Mouse (Mus musculus) embryonic facial prominence, embryonic 11.5 days (tissue): ENCODE measurements around the gene Rad50. TPM values are rescaled to one million over a fixed set of nuclear protein-coding genes. Genes with fewer than 3 reads are reported as not detected.

Experiments used
- ATAC-seq: fragments of 200-750 bp; cut with Nextera tagmentation; replicated peaks from 2 replicates; pipeline ENCODE4 v1.8.0; 2017; ENCODE audit warnings: low read depth; ENCODE audit not compliant: insufficient number of reproducible peaks, low FRiP score, low TSS enrichment
- DNase-seq: peaks from one replicate; pipeline ENCODE4 v3.0.0-alpha.2; 2015; ENCODE audit warnings: low spot score
- H3K27ac ChIP-seq: fragments of 300-500 bp; sonication (generic); replicated peaks from 2 replicates; pipeline ENCODE4 v1.5.1; 2014; ENCODE audit warnings: mild to moderate bottlenecking, low read depth, low read length, control low read depth
- H3K27me3 ChIP-seq: fragments of 300-500 bp; sonication (generic); 2 replicates; pipeline ENCODE4 v1.6.1; 2014; ENCODE audit warnings: mild to moderate bottlenecking, low read length, moderate library complexity, mixed read lengths; ENCODE audit not compliant: control insufficient read depth, insufficient read depth
- H3K36me3 ChIP-seq: fragments of 300-500 bp; sonication (generic); replicated peaks from 2 replicates; pipeline ENCODE4 v1.6.1; 2014; ENCODE audit warnings: low read depth, mild to moderate bottlenecking, low read length, moderate library complexity, mixed read lengths; ENCODE audit not compliant: control insufficient read depth, insufficient read depth
- H3K4me1 ChIP-seq: fragments of 300-500 bp; sonication (generic); 2 replicates; pipeline ENCODE4 v1.6.1; 2014; ENCODE audit warnings: low read length, mixed read lengths; ENCODE audit not compliant: control insufficient read depth, insufficient read depth
- H3K4me2 ChIP-seq: fragments of 300-500 bp; sonication (generic); 2 replicates; pipeline ENCODE4 v1.6.1; 2014; ENCODE audit warnings: low read depth, mild to moderate bottlenecking, control low read depth, low read length, moderate library complexity
- H3K4me3 ChIP-seq: fragments of 300-500 bp; sonication (generic); 2 replicates; pipeline ENCODE4 v1.5.1; 2014; ENCODE audit warnings: low read depth, low read length, control low read depth
- H3K9ac ChIP-seq: fragments of 300-500 bp; sonication (generic); replicated peaks from 2 replicates; pipeline ENCODE4 v1.6.1; 2014; ENCODE audit warnings: mild to moderate bottlenecking, control low read depth, low read length
- H3K9me3 ChIP-seq: fragments of 300-500 bp; sonication (generic); replicated peaks from 2 replicates; pipeline ENCODE4 v1.6.1; 2016; ENCODE audit warnings: mild to moderate bottlenecking, low read length, inconsistent platforms, mixed read lengths; ENCODE audit not compliant: control insufficient read depth
- WGBS: fragments of 180-500 bp; shearing (Covaris S2); extraction: QIAGEN DNeasy Blood & Tissue Kit; methylation state at CpG from one replicate; pipeline ENCODE4 v1.1.7; 2014; 5-methylcytosine and 5-hydroxymethylcytosine counted together
- polyA plus RNA-seq: library from polyadenylated mRNA; unstranded; fragments of >200 nt; fragmentation: Nextera tagmentation; extraction: Ambion mirVana; gene quantifications from 2 replicates; pipeline ENCODE4 v1.2.1, GENCODE M21; 2014

The Rad50 gene
- polyA plus RNA-seq, 1 experiment from 2014 or later = 26.8 TPM

- Histone ChIP-seq H3K4me2 (no peak overlapping the region), H3K36me3 (no peaks in the 10 kb centered on the region), H3K4me3 (no peak overlapping the region), H3K4me1 (no peaks in the 10 kb centered on the region), H3K27ac (no peak overlapping the region), H3K9ac (no peak overlapping the region), H3K9me3 (no peaks in the 10 kb centered on the region), H3K27me3 (no peaks in the 10 kb centered on the region)
- ATAC-seq = no peak
- 82% methylated on average over 8 of the region's 8 CpGs for WGBS
- DNase-seq = no peak
These were observed 90.2 kb downstream of the Rad50 start for GRCm38 (mm10) chr11:53616748-53617558.

GRCm38 (mm10) chr11:53615575-53615974, 91.5 kb downstream of the Rad50 start:
- H3K27ac ChIP-seq = no peak overlapping the region

GRCm38 (mm10) chr11:53615172-53615571, 91.9 kb downstream of the Rad50 start:
- Histone ChIP-seq H3K9ac (no peak overlapping the region), H3K4me3 (no peak overlapping the region), H3K36me3 (no peaks in the 10 kb centered on the region), H3K4me2 (no peak overlapping the region), H3K27me3 (no peaks in the 10 kb centered on the region), H3K9me3 (no peaks in the 10 kb centered on the region), H3K4me1 (no peaks in the 10 kb centered on the region), H3K27ac (no peak overlapping the region)
- WGBS = 83% methylated on average over 6 of the region's 6 CpGs
- DNase-seq (no peak), ATAC-seq (no peak)

More at GRCm38 (mm10) chr11:53615575-53615974, 91.5 kb downstream of the Rad50 start:
- H3K9ac ChIP-seq = no peak overlapping the region
- no peaks in the 10 kb centered on the region for H3K36me3 ChIP-seq
- no peak overlapping the region for H3K4me3 ChIP-seq
- H3K27me3 ChIP-seq = no peaks in the 10 kb centered on the region
- H3K9me3 ChIP-seq = no peaks in the 10 kb centered on the region
- DNase-seq (no peak), ATAC-seq (no peak)
- 93% methylated on average over 8 of the region's 8 CpGs for WGBS
- H3K4me1 ChIP-seq = no peaks in the 10 kb centered on the region
- no peak overlapping the region for H3K4me2 ChIP-seq

- Histone ChIP-seq H3K9me3 (no peaks in the 10 kb centered on the region), H3K36me3 (no peaks in the 10 kb centered on the region), H3K27ac (no peak overlapping the region), H3K4me2 (no peak overlapping the region), H3K4me3 (no peak overlapping the region), H3K9ac (no peak overlapping the region), H3K27me3 (no peaks in the 10 kb centered on the region), H3K4me1 (no peaks in the 10 kb centered on the region)
- no peak for DNase-seq
- WGBS = 79% methylated on average over 3 of the region's 3 CpGs
- no peak for ATAC-seq
These were observed 97.4 kb downstream of the Rad50 start for GRCm38 (mm10) chr11:53609672-53610071.

- Histone ChIP-seq H3K36me3 (no peaks in the 10 kb centered on the region), H3K4me2 (no peak overlapping the region), H3K9me3 (no peaks in the 10 kb centered on the region), H3K9ac (no peak overlapping the region), H3K4me3 (no peak overlapping the region), H3K4me1 (no peaks in the 10 kb centered on the region), H3K27me3 (no peaks in the 10 kb centered on the region), H3K27ac (no peak overlapping the region)
- ATAC-seq (no peak), DNase-seq (no peak)
- WGBS = 80% methylated on average over 6 of the region's 6 CpGs
These were observed 97.9 kb downstream of the Rad50 start for GRCm38 (mm10) chr11:53609231-53609630.

GRCm38 (mm10) chr11:53605609-53606008, 101.5 kb downstream of the Rad50 start:
- Histone ChIP-seq H3K27ac (no peak overlapping the region), H3K4me2 (no peak overlapping the region), H3K36me3 (no peaks in the 10 kb centered on the region), H3K4me3 (no peak overlapping the region), H3K9ac (no peak overlapping the region), H3K9me3 (no peaks in the 10 kb centered on the region), H3K27me3 (no peaks in the 10 kb centered on the region), H3K4me1 (no peaks in the 10 kb centered on the region)
- WGBS = 8% methylated on average over 12 of the region's 12 CpGs
- DNase-seq = no peak
- ATAC-seq = no peak

GRCm38 (mm10) chr11:53604983-53605382, 102.1 kb downstream of the Rad50 start:
- H3K27me3 ChIP-seq = no peaks in the 10 kb centered on the region
- no peak overlapping the region for H3K4me2 ChIP-seq
- H3K4me3 ChIP-seq = no peak overlapping the region
- ATAC-seq (no peak), DNase-seq (no peak)
- no peaks in the 10 kb centered on the region for H3K9me3 ChIP-seq
- no peaks in the 10 kb centered on the region for H3K36me3 ChIP-seq
- H3K9ac ChIP-seq = no peak overlapping the region
- H3K4me1 ChIP-seq = no peaks in the 10 kb centered on the region
- H3K27ac ChIP-seq = no peak overlapping the region
- WGBS = 80% methylated on average over 3 of the region's 3 CpGs
